15 mouse cellular contexts compared by ENCODE assay signal in genomic region chr3:21671885-21672284, GRCm38 (mm10).
A peak's percentile ranks its signal among the peaks of the same experiment; 100 is the strongest.
DNase-seq lines count a peak whose midpoint lies in the region; ATAC-seq and TF ChIP-seq lines count a peak whose summit lies in the region.
"Had no signal": no experiment of that assay in that cellular context is flagged by ENCODE, and none has a peak within 500 bp of the region (broad histone marks: within the 10 kb centered on the region; RNA-seq: fewer than 3 reads in every experiment).

No protein-coding gene starts in this region.

- peaks cover 0 to 2% of the 10 kb centered on the region in 2 experiments; a peak in 1 of 4 replicates for H3K4me1 ChIP-seq in ES-E14 (ENCODE audit: control insufficient read depth in 2 of 2, insufficient read depth in 2 of 2, low read length in 2 of 2, poor library complexity in 1 of 2)
- H3K4me1 ChIP-seq in forebrain, embryonic 16.5 days (replicated peaks; ENCODE audit: control insufficient read depth, insufficient read depth, low read length): 0 out of 2 replicates have a peak, but pooled peaks cover 2% of the 10 kb centered on the region
- no peaks in the 10 kb centered on the region for H3K4me1 ChIP-seq in kidney, adult 2 months (ENCODE audit: control insufficient read depth, insufficient read depth, low read length)
- H3K4me1 ChIP-seq: embryonic facial prominence, embryonic 13.5 days; liver, embryonic 13.5 days; stomach, embryonic 15.5 days had no signal

- TF ChIP-seq POLR2A in kidney, adult 2 months (IDR thresholded peaks at IDR 0.05; ENCODE audit: low read depth, low read length): no peak

- no peak for TF ChIP-seq CTCF in kidney, adult 2 months (conservative IDR thresholded peaks at IDR 0.05; ENCODE audit: insufficient read depth, insufficient read length, low read depth, low read length)

- no peaks in the 10 kb centered on the region for H3K36me3 ChIP-seq in ES-E14 (ENCODE audit: control insufficient read depth, insufficient read depth, low read length, poor library complexity, severe bottlenecking)
- no peaks in the 10 kb centered on the region for H3K36me3 ChIP-seq in forebrain, embryonic 16.5 days (ENCODE audit: control insufficient read depth, insufficient read depth)
- H3K36me3 ChIP-seq in kidney, adult 2 months (ENCODE audit: control insufficient read depth, insufficient read depth, low read length): no peaks in the 10 kb centered on the region
- H3K36me3 ChIP-seq: embryonic facial prominence, embryonic 13.5 days; liver, embryonic 13.5 days; stomach, embryonic 15.5 days had no signal

- 34% methylated on average over 2 of the region's 2 CpGs for WGBS in forebrain, embryonic 16.5 days
- 93% methylated on average over 2 of the region's 2 CpGs for WGBS in kidney, adult 2 months

- H3K27ac ChIP-seq in ES-E14 (ENCODE audit: insufficient read depth, low read depth, low read length, poor library complexity, severe bottlenecking): peak overlapping the region; percentile 40; the same call in 1 of the 2 replicates
- H3K27ac ChIP-seq in forebrain, embryonic 16.5 days (ENCODE audit: low read length): no peak overlapping the region
- no peak overlapping the region for H3K27ac ChIP-seq in kidney, adult 2 months (ENCODE audit: insufficient read depth, low read depth, low read length)
- H3K27ac ChIP-seq: embryonic facial prominence, embryonic 13.5 days; liver, embryonic 13.5 days; stomach, embryonic 15.5 days had no signal

- no peaks in the 10 kb centered on the region for H3K9me3 ChIP-seq in ES-E14 (ENCODE audit: control insufficient read depth, insufficient read depth, low read depth, low read length)
- H3K9me3 ChIP-seq in forebrain, embryonic 16.5 days (ENCODE audit: control insufficient read depth, low read length): no peaks in the 10 kb centered on the region
- H3K9me3 ChIP-seq: embryonic facial prominence, embryonic 13.5 days; liver, embryonic 13.5 days; stomach, embryonic 15.5 days had no signal

- in situ Hi-C loops in ES-E14 (cut with MboI; ENCODE audit: low sequenced_read_pairs in 2 of 2, unreplicated experiment in 2 of 2): no loop called here

- H3K4me2 ChIP-seq in forebrain, embryonic 16.5 days (ENCODE audit: low read length): no peak overlapping the region
- H3K4me2 ChIP-seq: embryonic facial prominence, embryonic 13.5 days; liver, embryonic 13.5 days; stomach, embryonic 15.5 days had no signal

- peak; percentile 34; the same call in 1 of the 2 replicates for ATAC-seq in forebrain, embryonic 16.5 days

- peak; percentile 20 for DNase-seq in 3T3-L1 (ENCODE audit: low read depth, low spot score)
- no peak for DNase-seq in ES-E14 (ENCODE audit: low read depth, low spot score)
- DNase-seq in cerebellum, postnatal 10 days: peak; percentile 52 to 58
- DNase-seq in MN1 (ENCODE audit: low spot score): no peak
- DNase-seq in layer of hippocampus, adult 8-10 months (ENCODE audit: low spot score in 2 of 2): no peak
- no peak for DNase-seq in kidney, adult 2 months
- DNase-seq in right cerebral cortex, postnatal 14 days: no peak
- DNase-seq: adrenal gland, postnatal 36 days; heart, adult 11 months; kidney, adult 11 months; liver, embryonic 13.5 days had no signal

- H3K4me3 ChIP-seq in ES-E14 (ENCODE audit: insufficient read depth in 1 of 2, low read depth in 1 of 2, low read length in 2 of 2, poor library complexity in 1 of 2, severe bottlenecking in 1 of 2): no peak overlapping the region
- H3K4me3 ChIP-seq in forebrain, embryonic 16.5 days (replicated peaks; ENCODE audit: low read length): no peak overlapping the region
- H3K4me3 ChIP-seq in kidney, adult 2 months (ENCODE audit: insufficient read depth, low read depth, low read length): no peak overlapping the region
- H3K4me3 ChIP-seq: embryonic facial prominence, embryonic 13.5 days; liver, embryonic 13.5 days; stomach, embryonic 15.5 days had no signal

- no peak overlapping the region for H3K9ac ChIP-seq in ES-E14 (ENCODE audit: insufficient read depth, low read depth, low read length, poor library complexity, severe bottlenecking)
- H3K9ac ChIP-seq in forebrain, embryonic 16.5 days (replicated peaks; ENCODE audit: low read depth, low read length): no peak overlapping the region
- H3K9ac ChIP-seq: embryonic facial prominence, embryonic 13.5 days; liver, embryonic 13.5 days; stomach, embryonic 15.5 days had no signal

- no peaks in the 10 kb centered on the region for H3K27me3 ChIP-seq in forebrain, embryonic 16.5 days (replicated peaks; ENCODE audit: control insufficient read depth, insufficient read depth, low read length)
- no peaks in the 10 kb centered on the region for H3K27me3 ChIP-seq in kidney, adult 2 months (replicated peaks; ENCODE audit: control insufficient read depth, insufficient read depth, low read length)
- H3K27me3 ChIP-seq: CH12.LX; embryonic facial prominence, embryonic 13.5 days; liver, embryonic 13.5 days; stomach, embryonic 15.5 days had no signal

TF ChIP-seq in ES-E14, 5 proteins besides CTCF, POLR2A, EP300 and RAD21:
- TF ChIP-seq HCFC1 (IDR thresholded peaks at IDR 0.05; ENCODE audit: borderline replicate concordance, insufficient read depth, low read length): no peak
- TF ChIP-seq ZC3H11A (IDR thresholded peaks at IDR 0.05; ENCODE audit: borderline replicate concordance, low read depth, low read length): no peak
- no peak for TF ChIP-seq MAFK (IDR thresholded peaks at IDR 0.05; ENCODE audit: insufficient read depth, low read depth, low read length)
- no peak for TF ChIP-seq ZNF384 (IDR thresholded peaks at IDR 0.05; ENCODE audit: low read depth, low read length)
- no peak for TF ChIP-seq CHD2 (IDR thresholded peaks at IDR 0.05; ENCODE audit: low read depth, low read length)

Comparison
In these comparisons a context has a peak if more than half of its experiments do, and no peak if none do; other contexts are left out.
1. DNase-seq: peak in 3T3-L1 (single experiment) and cerebellum, postnatal 10 days (2 of 2); none in ES-E14 (single experiment), MN1 (single experiment), layer of hippocampus, adult 8-10 months (0 of 2), kidney, adult 2 months (single experiment) and right cerebral cortex, postnatal 14 days (single experiment).